Mouse (Mus musculus): ENCODE measurements at regions not wholly inside any gene's neighbourhood (a gene's known extent, or its start where the extent isn't known, plus 50 kb on each side); places are given as distances from the start of the nearest gene placed in this dataset.
A peak's percentile ranks its signal among the peaks of the same experiment; 100 is the strongest.

- Histone ChIP-seq H3K4me1 (ENCODE audit: control insufficient read depth, insufficient read depth, low read length) (0 out of 2 replicates have a peak, but pooled peaks cover 3% of the 10 kb centered on the region), H3K27me3 (ENCODE audit: control insufficient read depth, insufficient read depth, low read length) (no peaks in the 10 kb centered on the region), H3K36me3 (ENCODE audit: control insufficient read depth, insufficient read depth) (no peaks in the 10 kb centered on the region), H3K9me3 (replicated peaks; ENCODE audit: control insufficient read depth, low read length) (no peaks in the 10 kb centered on the region), H3K4me3 (ENCODE audit: low read length) (no peak overlapping the region), H3K9ac (ENCODE audit: low read length) (no peak overlapping the region), H3K27ac (ENCODE audit: low read length) (no peak overlapping the region), H3K4me2 (ENCODE audit: low read depth, low read length) (no peak overlapping the region)
- WGBS: 33% methylated on average over 6 of the region's 6 CpGs
- ATAC-seq (replicated peaks; ENCODE audit: extremely low read depth, insufficient read depth, low FRiP score): no peak
These were observed 194.4 kb downstream of the Efnb2 start for GRCm38 (mm10) chr8:8466526-8467244.

DNA sequence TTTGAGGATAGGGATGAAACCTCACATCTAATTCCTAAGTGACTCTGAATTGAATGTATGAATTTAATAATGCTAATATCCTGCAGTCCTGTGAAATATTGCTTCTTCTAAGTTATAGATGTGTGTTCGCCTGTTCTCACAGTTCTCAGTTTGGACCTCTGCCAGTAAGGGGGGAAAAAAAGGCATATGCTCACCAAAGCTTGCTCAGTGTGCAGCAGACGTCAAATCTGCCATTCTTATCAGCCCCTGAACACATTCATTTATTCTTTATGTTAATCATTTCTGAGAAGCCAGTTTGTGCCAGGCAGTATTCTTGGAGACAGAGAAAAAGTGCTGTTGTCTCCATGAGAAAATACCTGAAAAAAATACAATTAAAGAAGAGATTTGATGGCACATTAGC lies 198.6 kb downstream of the Efnb2 start:
- no peak for ATAC-seq (replicated peaks; ENCODE audit: extremely low read depth, insufficient read depth, low FRiP score)
- Histone ChIP-seq H3K9me3 (replicated peaks; ENCODE audit: control insufficient read depth, low read length) (no peaks in the 10 kb centered on the region), H3K27ac (ENCODE audit: low read length) (no peak overlapping the region), H3K4me2 (ENCODE audit: low read depth, low read length) (no peak overlapping the region), H3K27me3 (ENCODE audit: control insufficient read depth, insufficient read depth, low read length) (no peaks in the 10 kb centered on the region), H3K4me1 (ENCODE audit: control insufficient read depth, insufficient read depth, low read length) (peaks cover 5% of the 10 kb centered on the region; the same call in 1 of the 2 replicates), H3K36me3 (ENCODE audit: control insufficient read depth, insufficient read depth) (no peaks in the 10 kb centered on the region), H3K9ac (ENCODE audit: low read length) (no peak overlapping the region), H3K4me3 (ENCODE audit: low read length) (no peak overlapping the region)
- WGBS: 26% methylated on average over 2 of the region's 2 CpGs

- H3K36me3 ChIP-seq (ENCODE audit: control insufficient read depth, insufficient read depth): no peaks in the 10 kb centered on the region
- no peak overlapping the region for H3K9ac ChIP-seq (ENCODE audit: low read length)
- 22% methylated on average over 5 of the region's 5 CpGs for WGBS
- no peak overlapping the region for H3K4me3 ChIP-seq (ENCODE audit: low read length)
- H3K4me1 ChIP-seq (ENCODE audit: control insufficient read depth, insufficient read depth, low read length): peaks cover 5% of the 10 kb centered on the region; the same call in 1 of the 2 replicates
- no peak overlapping the region for H3K27ac ChIP-seq (ENCODE audit: low read length)
- no peak for ATAC-seq (replicated peaks; ENCODE audit: extremely low read depth, insufficient read depth, low FRiP score)
- H3K27me3 ChIP-seq (ENCODE audit: control insufficient read depth, insufficient read depth, low read length): no peaks in the 10 kb centered on the region
- peak overlapping the region; percentile 9; the same call in 1 of the 2 replicates for H3K4me2 ChIP-seq (ENCODE audit: low read depth, low read length)
- no peaks in the 10 kb centered on the region for H3K9me3 ChIP-seq (replicated peaks; ENCODE audit: control insufficient read depth, low read length)
These were observed 203.5 kb downstream of the Efnb2 start for GRCm38 (mm10) chr8:8457536-8457935.

DNA sequence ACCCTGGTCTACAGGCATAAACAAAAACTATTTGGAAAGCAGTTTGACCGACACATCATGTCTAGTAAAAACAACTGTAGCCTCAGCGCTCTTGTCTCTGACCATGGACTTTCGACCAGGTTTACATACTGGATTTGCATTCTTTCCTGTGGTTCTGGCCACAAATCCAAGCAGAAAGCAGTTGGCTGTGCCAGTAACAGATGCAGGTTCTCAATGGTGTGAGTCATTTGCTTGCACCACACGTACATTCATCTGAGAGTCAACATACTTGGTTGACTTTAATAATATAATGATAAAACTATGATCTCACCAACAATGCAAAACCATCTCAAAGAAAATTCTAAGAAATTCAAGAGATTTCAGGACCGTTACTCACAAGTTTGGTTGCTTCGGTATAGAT lies 207.1 kb downstream of the Efnb2 start:
- ATAC-seq (replicated peaks; ENCODE audit: extremely low read depth, insufficient read depth, low FRiP score): no peak
- H3K27me3 ChIP-seq (ENCODE audit: control insufficient read depth, insufficient read depth, low read length): no peaks in the 10 kb centered on the region

DNA sequence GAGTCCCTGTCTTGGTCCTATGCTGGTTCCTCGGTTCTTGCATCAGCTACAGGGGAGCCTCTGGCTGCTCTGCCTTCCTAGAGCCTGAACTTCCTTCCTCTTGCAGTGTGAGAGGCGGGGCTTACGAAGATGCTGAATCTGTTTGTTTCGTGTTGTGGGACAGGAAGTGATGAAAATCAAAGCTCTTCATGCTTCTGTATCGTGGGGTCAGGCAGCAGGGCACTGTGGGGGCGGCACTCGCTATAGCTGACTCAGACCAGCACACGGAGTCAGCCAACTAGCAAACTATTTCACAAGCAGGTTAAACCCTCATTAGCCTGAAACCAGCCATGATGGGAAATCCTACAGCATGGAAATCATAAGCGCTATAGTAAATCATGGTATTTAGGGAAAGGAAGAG lies 208.8 kb downstream of the Efnb2 start:
- H3K27me3 ChIP-seq (ENCODE audit: control insufficient read depth, insufficient read depth, low read length): no peaks in the 10 kb centered on the region
- H3K36me3 ChIP-seq (ENCODE audit: control insufficient read depth, insufficient read depth): no peaks in the 10 kb centered on the region
- WGBS: 62% methylated on average over 9 of the region's 9 CpGs
- peaks cover 2% of the 10 kb centered on the region; the same call in 1 of the 2 replicates for H3K4me1 ChIP-seq (ENCODE audit: control insufficient read depth, insufficient read depth, low read length)
- H3K9ac ChIP-seq (ENCODE audit: low read length): no peak overlapping the region
- no peak overlapping the region for H3K27ac ChIP-seq (ENCODE audit: low read length)
- H3K4me3 ChIP-seq (ENCODE audit: low read length): no peak overlapping the region
- H3K9me3 ChIP-seq (replicated peaks; ENCODE audit: control insufficient read depth, low read length): no peaks in the 10 kb centered on the region
- no peak for ATAC-seq (replicated peaks; ENCODE audit: extremely low read depth, insufficient read depth, low FRiP score)
- H3K4me2 ChIP-seq (ENCODE audit: low read depth, low read length): no peak overlapping the region

More for the DNA sequence above, 207.1 kb downstream of the Efnb2 start:
- no peak overlapping the region for H3K4me2 ChIP-seq (ENCODE audit: low read depth, low read length)
- no peaks in the 10 kb centered on the region for H3K9me3 ChIP-seq (replicated peaks; ENCODE audit: control insufficient read depth, low read length)
- H3K4me3 ChIP-seq (ENCODE audit: low read length): no peak overlapping the region
- H3K4me1 ChIP-seq (ENCODE audit: control insufficient read depth, insufficient read depth, low read length): peaks cover 5% of the 10 kb centered on the region; the same call in 1 of the 2 replicates
- H3K36me3 ChIP-seq (ENCODE audit: control insufficient read depth, insufficient read depth): no peaks in the 10 kb centered on the region
- no peak overlapping the region for H3K9ac ChIP-seq (ENCODE audit: low read length)
- no peak overlapping the region for H3K27ac ChIP-seq (ENCODE audit: low read length)
- WGBS: 85% methylated on average over 6 of the region's 6 CpGs

DNA sequence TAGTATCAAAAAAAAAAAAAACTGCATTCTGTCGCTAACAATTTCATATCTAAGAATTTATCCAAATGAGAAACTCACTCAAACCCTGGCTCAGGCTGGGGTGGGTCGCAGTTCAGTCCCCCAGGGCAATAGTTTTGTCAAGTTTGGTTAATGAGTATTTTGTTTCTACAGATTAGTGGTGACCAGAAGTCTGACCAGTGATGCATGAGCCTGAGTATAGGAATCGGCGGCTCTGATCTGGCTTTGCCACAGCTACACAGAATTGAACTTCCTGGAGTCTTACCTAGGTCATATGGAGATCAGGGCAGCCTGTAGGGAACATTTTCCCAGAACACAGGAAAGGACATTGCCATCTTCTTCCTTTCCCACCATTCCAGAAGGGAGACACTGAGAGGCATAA lies 212.1 kb downstream of the Efnb2 start:
- Histone ChIP-seq H3K4me2 (ENCODE audit: low read depth, low read length) (no peak overlapping the region), H3K27me3 (ENCODE audit: control insufficient read depth, insufficient read depth, low read length) (no peaks in the 10 kb centered on the region), H3K9ac (ENCODE audit: low read length) (no peak overlapping the region), H3K27ac (ENCODE audit: low read length) (no peak overlapping the region), H3K4me3 (ENCODE audit: low read length) (no peak overlapping the region), H3K36me3 (ENCODE audit: control insufficient read depth, insufficient read depth) (no peaks in the 10 kb centered on the region), H3K4me1 (ENCODE audit: control insufficient read depth, insufficient read depth, low read length) (no peaks in the 10 kb centered on the region), H3K9me3 (replicated peaks; ENCODE audit: control insufficient read depth, low read length) (no peaks in the 10 kb centered on the region)
- ATAC-seq (replicated peaks; ENCODE audit: extremely low read depth, insufficient read depth, low FRiP score): no peak
- 85% methylated on average over 4 of the region's 4 CpGs for WGBS

GRCm38 (mm10) chr8:8441568-8441967 lies 219.5 kb downstream of the Efnb2 start:
- no peaks in the 10 kb centered on the region for H3K9me3 ChIP-seq (replicated peaks; ENCODE audit: control insufficient read depth, low read length)
- H3K4me1 ChIP-seq (ENCODE audit: control insufficient read depth, insufficient read depth, low read length): peaks cover 11% of the 10 kb centered on the region
- peak; percentile 80; the same call in 1 of the 2 replicates for ATAC-seq (replicated peaks; ENCODE audit: extremely low read depth, insufficient read depth, low FRiP score)
- no peaks in the 10 kb centered on the region for H3K27me3 ChIP-seq (ENCODE audit: control insufficient read depth, insufficient read depth, low read length)
- peak overlapping the region; percentile 58 for H3K4me2 ChIP-seq (ENCODE audit: low read depth, low read length)
- H3K9ac ChIP-seq (ENCODE audit: low read length): no peak overlapping the region; the same call in 1 of the 2 replicates
- no peaks in the 10 kb centered on the region for H3K36me3 ChIP-seq (ENCODE audit: control insufficient read depth, insufficient read depth)
- WGBS: 27% methylated on average over 6 of the region's 6 CpGs
- H3K4me3 ChIP-seq (ENCODE audit: low read length): no peak overlapping the region; the same call in 1 of the 2 replicates
- H3K27ac ChIP-seq (ENCODE audit: low read length): peak overlapping the region; percentile 58

GRCm38 (mm10) chr8:8440903-8441302 lies 220.1 kb downstream of the Efnb2 start:
- Histone ChIP-seq H3K9ac (ENCODE audit: low read length) (peak overlapping the region; percentile 49), H3K36me3 (ENCODE audit: control insufficient read depth, insufficient read depth) (no peaks in the 10 kb centered on the region), H3K4me2 (ENCODE audit: low read depth, low read length) (peak overlapping the region; percentile 58), H3K27ac (ENCODE audit: low read length) (peak overlapping the region; percentile 58), H3K27me3 (ENCODE audit: control insufficient read depth, insufficient read depth, low read length) (no peaks in the 10 kb centered on the region), H3K4me1 (ENCODE audit: control insufficient read depth, insufficient read depth, low read length) (peaks cover 11% of the 10 kb centered on the region), H3K4me3 (ENCODE audit: low read length) (peak overlapping the region; percentile 42), H3K9me3 (replicated peaks; ENCODE audit: control insufficient read depth, low read length) (no peaks in the 10 kb centered on the region)
- ATAC-seq (replicated peaks; ENCODE audit: extremely low read depth, insufficient read depth, low FRiP score): peak; percentile 67; the same call in 1 of the 2 replicates
- WGBS: 15% methylated on average over 8 of the region's 8 CpGs

GRCm38 (mm10) chr8:8426201-8426600 lies 234.8 kb downstream of the Efnb2 start:
- Histone ChIP-seq H3K27ac (ENCODE audit: low read length) (no peak overlapping the region), H3K4me2 (ENCODE audit: low read depth, low read length) (no peak overlapping the region), H3K27me3 (ENCODE audit: control insufficient read depth, insufficient read depth, low read length) (no peaks in the 10 kb centered on the region), H3K9ac (ENCODE audit: low read length) (no peak overlapping the region), H3K4me1 (ENCODE audit: control insufficient read depth, insufficient read depth, low read length) (no peaks in the 10 kb centered on the region), H3K9me3 (replicated peaks; ENCODE audit: control insufficient read depth, low read length) (no peaks in the 10 kb centered on the region), H3K36me3 (ENCODE audit: control insufficient read depth, insufficient read depth) (no peaks in the 10 kb centered on the region), H3K4me3 (ENCODE audit: low read length) (no peak overlapping the region)
- no peak for ATAC-seq (replicated peaks; ENCODE audit: extremely low read depth, insufficient read depth, low FRiP score)
- 67% methylated on average over 4 of the region's 4 CpGs for WGBS

All from heart, embryonic 16.5 days (tissue).